Mouse (Mus musculus) c-Kit-positive CD71-positive TER-119-positive erythroid progenitor cells, embryonic 14.5 days (primary cell): ENCODE measurements around the gene Prpf6.

Experiments
- DNase-seq: peaks from one replicate; pipeline ENCODE4 v3.0.0-alpha.2; 2013; ENCODE audit warnings: low spot score

Prpf6 gene

DNA sequence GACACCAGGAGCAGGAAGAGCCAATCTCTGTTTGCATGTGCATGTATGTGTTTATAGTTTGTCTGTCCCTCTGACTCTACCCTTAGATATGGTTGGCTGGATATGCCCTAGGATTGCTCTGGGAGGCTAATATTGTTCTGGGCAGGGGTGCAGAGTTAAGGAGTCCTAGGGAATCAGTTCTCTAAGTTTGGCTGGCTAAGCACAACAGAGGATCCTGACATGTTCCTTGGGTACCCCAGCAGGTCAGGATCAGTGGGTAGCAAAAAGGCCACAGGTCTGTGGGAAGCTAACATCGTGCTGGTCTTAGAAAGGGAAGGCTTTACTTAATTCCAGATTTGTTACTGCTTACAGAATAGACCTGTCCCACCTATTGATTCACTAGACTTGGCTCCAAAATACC is 12.0 kb upstream of the Prpf6 start:
- no peak for DNase-seq

DNA sequence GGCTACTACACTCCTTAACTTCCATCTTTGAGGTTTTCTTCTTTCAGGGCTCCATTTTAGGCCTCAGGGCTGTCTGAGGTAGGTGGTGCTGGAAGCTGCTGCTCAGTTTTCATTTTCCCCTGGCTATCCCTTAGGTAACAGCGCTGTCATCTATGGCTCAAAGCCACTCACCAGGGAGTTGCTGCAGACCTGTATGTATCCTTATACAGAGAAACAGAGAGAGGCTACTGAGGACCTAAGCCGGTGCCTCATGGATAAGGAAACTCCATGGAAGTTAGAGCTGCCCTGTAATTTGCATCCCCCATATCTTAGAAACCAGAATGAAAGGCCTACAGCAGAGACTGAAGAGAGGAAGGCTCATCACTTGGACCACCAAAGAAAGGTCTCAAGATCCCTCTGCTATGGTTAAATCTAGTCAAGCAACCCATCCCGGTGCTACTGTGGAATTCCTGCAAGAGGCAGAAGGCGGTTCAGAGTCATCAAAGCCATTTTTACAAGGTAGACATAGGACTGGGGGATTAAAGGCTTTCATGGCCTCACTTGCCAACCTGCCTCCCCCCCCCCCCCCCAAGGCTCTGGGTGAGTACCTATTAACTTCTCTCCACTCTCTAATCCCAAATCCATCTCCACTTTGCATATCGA is 11.4 kb upstream of the Prpf6 start:
- DNase-seq: no peak

DNA sequence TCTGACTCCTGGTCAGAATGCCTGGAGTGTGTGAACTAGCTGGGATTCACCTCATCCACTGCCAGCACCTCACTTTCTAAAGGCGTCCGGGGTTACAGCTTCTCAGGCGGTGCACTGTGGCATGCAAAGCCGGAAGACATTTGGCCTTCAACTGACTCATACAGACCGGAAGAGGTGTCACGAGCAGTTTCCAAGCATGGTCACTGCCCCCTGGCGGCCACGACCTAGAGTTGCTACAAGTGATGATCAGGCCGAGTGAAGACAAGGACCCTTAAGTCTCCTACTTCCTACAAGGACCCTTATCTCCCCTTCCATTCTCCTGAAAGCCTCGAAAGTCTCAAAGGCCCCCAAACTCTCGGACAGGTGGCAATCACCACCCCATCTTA is 10.7 kb upstream of the Prpf6 start:
- DNase-seq: peak; percentile 89

DNA sequence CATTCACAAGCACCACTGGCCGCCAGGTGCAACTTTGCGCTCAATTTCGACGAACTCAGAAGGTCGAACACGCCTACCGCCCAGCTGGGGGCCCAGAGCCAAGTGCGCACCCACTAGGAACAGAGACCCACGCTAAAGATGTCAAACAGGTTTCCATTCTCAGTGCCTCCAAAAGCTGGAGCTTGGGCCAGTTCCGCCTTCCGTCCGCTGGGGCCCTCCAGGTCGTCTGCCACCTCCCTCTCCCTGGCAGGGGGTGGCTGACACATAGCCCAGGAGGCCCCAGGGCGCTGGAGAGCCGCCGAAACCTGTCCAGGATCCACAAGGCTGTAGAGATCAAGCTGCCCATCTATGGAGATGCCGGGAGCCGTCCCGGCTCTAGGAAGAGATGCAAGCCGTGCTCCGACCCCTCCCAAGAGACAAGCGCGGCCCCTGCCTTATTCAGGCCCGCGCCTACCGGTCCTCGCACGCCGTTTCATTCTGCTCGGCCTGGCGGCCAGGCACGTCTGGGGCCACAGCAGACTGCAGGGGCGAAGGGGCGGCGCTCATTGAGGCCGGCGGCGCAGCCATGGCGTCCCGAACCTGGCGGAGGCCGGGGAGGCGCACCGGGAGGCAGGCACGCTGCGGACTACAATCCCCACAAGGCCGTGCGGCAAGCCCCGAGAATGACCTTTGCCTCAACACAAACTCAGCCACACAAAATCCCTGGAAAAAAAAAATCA is 10.1 kb upstream of the Prpf6 start:
- peak; percentile 77 for DNase-seq

DNA sequence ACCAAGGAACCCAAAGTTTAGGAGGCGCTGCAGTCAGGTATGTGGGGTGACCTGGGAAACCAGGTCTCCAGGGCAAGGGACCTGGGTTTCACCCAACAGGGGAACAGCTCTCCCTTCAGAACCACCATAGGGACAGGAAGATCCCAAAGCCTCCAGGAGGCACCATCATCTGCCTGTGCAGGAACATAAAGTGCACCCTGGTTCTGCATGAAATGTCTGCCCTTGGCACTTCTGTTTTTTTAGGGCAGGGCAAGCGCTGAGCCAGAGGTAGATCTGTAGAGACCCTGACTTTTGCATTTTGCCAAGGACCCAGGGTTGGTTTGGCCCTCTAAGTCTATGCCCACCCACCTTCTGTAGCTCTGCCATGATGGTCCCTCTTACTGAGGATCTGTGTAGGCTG is 9.3 kb upstream of the Prpf6 start:
- DNase-seq: no peak

DNA sequence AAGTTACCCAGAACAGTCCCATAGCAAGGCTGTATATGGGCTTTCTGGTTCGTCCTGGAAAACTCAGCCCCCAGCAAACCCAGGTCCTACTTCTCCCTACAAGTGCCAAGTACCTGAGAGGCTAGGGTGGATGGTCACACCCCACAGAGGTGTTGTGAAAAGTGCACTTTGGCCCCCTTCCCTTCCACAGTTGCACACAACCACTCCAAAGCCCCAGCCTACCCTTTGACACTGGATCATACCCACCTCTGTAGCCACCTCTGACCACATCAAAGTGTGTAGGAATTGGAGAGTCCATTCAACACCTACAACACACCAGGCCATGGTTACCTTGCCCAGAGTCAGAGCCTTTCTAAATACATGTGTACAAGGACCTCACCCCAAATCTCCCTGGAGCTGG is 8.7 kb upstream of the Prpf6 start:
- DNase-seq: no peak

DNA sequence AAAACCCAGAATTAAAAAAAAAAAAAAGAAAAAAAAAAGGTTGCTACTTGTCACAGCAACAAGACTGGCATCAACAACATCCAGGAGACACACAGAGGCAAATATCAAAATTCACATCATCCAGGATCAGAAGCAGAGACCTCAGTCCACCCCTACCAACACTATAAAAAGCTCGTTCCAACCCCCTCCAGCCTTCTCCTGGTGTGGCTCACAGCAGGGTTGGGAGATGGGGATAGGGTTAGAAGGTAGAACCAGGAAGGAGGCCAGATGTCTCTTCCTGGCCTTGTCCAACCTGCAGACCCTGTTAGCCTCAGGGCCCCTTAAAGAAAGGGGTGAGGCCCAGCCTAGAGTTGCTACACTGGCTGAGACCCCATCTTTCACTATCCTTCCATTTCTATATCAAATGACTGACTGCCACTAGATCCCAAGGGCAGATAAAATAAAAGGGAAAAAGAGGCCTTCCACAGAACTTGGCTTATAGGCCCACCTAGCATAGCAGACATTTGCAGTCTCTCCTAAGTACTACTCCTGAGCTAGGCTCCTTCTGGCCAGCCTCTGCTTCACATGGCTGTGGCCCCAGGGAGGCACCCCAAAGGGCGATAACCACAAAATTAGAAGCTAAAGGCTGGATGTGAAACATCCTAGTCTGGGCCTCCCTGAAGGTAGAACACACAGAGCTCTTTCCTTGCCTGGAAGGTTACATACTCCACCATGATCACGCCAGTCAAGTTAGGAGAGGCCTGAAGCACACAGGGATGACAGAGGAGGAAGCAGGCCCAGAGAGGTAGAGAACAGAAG is 8.0 kb upstream of the Prpf6 start:
- no peak for DNase-seq

DNA sequence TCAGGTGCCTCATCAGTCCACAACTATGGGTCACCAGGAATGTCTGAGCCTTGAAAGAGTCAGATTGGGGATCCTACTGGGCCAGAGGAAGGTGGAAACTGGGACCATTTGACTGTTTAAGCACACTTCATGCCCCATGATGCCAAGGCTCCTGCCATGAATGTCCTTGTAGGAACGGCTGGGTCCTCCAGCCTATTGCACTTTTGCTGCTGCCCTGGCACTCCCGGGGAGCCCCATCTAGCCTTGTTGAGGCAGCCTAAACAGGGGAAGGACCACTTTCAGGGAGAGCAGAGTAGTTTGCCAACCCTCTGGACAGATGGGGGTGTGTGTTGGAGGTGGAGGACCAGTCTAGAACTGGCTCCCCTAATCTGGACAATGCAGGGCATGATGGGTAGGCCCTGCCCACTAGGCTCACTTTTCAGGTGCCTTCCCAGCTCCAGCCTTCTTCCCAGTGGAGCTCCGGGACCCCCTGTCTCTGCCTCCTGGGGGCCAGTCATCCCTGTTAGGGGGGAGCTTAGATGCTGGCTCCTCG is 7.2 kb upstream of the Prpf6 start, which contains the start of gene Uckl1:
Gene Uckl1, minus strand, starts transcription at position 482 of the 532 bp plus-strand sequence.
- DNase-seq: no peak

DNA sequence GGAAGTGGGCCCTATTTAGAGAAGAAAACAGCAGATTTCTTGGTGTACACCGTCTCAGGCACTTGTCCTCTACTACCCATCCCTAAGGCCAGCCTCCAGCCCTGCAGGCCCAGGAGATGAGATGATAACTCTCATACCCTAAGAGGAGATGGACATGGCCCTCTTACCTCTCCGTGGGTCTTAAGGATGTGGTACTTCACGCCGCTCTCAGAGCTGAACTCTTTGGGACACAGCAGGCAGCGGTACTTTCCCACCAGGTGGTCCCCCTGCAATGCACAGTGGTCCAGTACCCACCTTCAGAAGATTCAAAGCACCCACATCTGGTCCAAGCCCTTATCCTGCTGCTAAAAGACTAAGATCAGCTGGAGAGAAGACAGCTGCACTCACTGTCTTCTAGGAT is 6.2 kb upstream of the Prpf6 start:
- DNase-seq: no peak

DNA sequence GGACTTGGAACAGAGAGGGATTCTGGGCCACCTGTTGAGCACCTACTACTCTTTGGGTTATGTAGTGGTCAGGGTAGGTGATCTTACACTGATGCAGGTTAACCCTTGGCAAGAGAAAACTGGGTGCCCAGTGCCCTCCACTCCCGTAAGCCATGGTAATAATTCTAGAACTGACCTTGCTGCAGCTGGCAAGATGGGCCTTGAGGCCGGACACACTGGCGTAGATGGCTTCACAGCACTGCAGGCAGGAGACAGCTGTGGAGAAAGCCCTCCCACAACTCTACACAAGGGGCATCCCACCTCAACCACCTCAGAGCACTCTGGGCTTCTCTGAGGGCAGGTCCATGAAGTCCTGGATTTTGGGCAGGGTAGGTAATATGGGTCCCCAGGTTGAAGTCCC is 5.5 kb upstream of the Prpf6 start:
- DNase-seq: no peak

DNA sequence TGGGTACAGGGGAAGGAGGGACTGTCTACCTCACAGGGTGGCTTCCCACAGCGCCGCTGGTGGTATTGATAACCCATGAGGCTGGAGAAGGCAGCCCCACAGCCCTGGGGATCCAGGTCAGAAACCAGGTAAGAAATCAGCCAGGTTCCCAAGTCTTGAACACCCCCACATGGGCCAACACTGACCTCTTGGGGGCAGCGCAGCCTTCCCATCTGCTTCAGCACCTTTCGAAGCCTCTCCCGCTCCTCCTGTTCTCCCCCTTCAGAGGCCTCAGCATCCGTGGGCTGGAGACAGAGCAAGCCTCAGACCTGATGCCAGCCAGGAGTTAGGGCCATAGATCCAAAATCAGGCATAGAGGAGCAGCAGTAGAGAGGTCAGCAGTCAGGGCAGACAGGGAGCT is 3.9 kb upstream of the Prpf6 start:
- no peak for DNase-seq

DNA sequence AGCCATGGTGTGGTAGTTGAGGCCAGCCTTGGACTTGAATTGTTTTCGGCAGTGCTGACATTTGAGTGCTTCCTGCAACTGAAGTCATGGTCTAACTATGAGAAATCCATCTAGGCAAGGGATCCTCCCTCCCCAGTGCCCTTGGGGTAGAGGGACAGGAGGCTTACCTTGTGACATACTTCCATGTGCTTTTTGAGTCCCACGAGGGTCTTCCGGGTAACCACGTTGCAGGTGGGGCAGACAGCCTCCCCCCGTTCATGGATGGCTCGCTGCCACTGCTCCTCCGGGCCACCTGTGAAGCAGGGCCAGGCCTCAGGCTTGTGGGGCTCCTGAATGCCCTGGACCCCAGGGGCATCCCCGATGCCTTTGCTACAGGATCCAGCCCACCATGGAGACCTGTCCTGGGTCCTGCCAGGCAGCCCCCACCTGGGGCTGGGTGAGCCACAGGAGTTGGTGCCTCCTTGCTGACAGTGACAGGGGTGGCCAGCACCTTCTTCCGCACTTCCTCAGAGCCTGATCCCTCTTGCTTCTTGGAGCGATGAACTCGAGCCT is 3.4 kb upstream of the Prpf6 start:
- DNase-seq: no peak

DNA sequence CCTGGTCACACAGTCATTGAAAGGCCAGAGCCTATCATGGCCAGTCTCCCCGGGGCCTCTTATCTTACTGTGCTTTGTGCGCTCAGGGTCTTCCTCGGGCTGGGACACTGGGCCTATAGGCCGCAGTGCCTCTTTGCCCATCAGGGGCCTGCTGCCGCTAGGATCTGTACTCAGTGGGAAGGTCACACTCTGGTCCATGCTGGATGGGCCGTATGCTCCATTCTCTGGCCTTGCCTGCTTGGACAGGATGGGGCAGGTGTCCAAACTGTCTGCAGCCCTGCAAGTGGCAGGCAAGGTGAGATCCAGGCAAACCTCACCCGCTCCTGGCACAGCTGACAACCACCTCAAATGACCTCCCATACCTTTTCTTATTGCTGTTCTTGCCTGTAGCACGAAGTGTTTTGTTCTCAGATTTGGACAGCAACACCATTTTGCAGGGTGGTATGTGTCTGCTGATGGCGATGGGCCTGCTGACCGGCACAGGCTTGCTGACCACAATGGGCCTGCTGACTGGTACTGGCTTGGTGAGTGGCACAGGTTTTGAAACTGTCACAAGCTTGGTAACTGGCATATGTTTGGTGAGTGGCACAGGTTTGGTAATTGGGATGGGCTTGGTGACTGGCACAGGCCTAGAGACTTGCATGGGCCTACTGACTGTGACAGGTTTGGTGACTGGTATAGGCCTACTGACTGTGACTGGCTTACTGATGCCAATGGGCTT is 2.5 kb upstream of the Prpf6 start:
- no peak for DNase-seq

DNA sequence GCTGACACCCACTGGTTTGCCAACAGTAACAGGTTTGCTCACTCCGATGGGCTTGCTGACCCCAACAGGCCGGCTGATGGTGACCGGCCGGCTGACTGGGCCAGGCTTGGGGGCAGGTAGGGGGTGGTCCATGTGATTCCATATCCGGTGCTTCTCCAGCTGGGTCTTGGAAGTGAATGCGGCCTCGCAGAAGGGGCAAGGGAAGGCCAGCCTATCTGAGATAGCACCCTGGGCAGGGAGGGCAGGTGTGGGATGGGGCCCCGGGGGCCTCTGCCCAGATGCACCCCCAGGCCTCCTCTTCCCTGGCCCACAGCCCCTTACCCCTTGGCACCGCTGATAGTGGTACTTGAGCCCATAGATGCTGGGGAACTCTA is 1.9 kb upstream of the Prpf6 start:
- DNase-seq: no peak

DNA sequence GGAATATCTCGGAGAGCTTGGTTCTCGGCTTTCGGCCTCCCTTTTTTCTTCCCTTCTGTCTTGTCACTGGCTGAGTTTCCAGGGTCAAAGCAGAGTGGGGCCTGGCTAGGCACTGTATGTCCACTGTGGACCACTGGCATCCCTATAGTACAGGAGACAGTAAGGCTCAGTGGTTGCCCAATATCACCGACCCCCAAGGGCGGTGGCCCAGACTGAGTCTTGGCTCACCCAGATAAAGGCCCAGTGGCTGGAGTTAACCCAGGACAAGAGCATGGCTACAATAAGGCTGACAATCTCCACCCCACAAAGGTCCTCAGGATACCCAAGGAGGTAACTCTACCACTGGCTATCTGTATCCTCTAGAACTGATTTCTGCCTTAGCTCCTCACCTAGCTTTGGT is 1.2 kb upstream of the Prpf6 start:
- no peak for DNase-seq

DNA sequence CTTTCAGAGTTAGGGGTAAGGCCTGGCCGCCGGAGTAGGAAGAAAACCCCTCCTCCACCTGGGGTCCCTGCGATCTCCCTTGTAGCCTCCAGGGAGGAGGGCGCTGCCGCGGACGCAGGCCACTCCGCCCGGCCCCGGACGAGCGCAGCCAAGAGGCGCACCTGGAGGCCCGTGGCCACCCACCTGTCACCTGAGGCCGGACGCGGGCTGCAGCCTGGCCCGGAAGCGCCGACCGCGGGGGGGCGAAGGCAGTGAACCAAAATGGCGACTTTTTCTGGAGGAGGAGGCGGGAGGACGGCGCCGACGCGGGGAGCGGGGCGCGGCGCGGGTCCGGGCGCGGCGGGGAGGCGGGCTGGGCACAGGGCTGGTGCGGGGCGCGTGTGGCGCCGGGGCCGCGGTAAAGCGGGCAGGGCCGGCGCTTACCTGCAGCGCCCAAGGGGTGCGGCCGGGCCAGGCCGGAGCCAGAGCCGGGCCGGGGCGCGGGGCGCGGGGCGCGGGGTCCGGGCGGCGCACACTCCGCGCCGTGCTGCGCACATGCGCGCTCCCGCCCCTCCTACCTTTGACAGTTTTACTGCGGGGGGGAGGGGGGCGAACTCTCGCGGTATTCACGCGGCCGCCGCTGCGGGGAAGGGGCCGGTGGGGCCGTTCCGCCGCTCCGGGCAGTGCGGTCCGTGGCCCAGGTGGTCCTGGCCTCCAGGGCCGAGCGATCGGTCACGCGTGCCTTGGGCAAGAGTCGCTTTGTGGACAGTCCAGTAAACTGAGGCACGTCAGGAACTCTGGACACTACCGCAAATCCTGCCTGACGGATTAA is 768 bp downstream of the Prpf6 start, which contains the start of gene Zfp512b:
Gene Zfp512b, minus strand, starts transcription at position 573 of the 811 bp plus-strand sequence.
- DNase-seq: no peak

DNA sequence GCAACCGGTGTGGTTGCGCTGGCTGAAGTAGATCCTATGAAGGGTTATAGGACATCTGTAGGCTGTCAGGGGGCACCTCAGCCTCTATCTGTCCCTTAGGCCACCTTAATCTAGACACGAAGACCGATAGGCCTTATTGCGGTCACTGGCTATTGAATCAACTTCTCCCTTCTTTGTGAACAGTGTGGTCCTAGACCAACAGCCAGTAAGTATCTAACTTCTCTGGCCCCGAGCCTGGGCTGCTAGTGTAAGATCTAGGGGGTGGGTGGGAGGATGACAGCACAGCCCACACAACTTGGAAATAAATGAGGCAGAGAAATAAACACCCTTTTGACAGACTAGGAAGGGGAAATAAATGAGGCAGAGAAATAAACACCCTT is 1.4 kb downstream of the Prpf6 start:
- DNase-seq: no peak

DNA sequence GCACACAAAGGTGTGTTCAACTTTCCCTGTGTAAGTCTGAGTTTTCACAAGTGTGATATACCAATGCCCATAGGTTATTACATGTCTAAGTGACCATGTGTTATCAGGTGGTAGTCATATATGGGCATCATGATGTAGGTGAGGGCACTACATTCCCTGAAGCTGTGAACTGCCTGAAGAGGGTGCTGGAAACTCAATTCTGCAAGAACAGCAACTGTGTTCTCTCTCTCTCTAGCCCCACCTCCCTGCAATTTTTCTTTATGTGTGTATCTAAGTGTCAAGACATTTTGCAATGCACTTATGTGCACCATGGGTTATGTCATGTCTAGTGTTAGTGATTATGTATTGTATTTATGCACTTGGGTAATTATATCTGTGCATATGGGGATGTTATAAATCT is 2.3 kb downstream of the Prpf6 start:
- no peak for DNase-seq

DNA sequence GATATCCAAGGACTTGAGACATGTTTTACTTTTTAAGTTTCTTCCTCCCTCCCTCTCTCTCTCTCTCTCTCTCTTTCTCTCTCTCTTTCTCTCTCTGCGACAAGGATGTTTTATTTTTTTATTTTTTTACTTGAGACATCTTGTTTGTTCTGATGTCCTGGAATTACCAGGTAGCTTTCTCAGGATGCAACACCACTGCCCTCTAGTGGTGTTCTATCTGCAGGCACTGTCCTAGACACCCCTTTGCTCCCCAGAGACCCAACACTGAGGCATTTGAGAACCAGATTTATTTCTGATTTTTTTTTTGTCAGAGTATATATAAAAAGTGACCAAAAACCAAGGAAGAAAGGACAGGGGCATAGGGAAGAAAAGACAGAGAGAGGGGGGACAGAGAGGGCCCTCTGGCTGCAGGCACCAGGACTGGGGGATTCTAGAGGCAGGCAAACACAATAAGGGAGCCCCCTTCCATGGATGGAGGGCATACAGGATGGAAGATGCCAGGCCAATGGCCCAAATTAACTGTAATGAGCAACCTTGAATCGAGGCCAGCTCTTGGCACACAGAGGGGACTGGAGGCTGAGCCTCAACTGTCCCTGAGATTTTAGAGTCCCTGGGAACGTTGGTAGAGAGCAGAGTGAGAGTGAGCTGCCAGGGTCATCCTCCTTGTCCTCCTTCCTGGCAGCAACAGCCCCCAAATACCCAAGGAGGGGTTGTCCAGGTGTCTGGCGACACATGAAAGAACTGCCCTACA is 3.5 kb downstream of the Prpf6 start:
- no peak for DNase-seq

DNA sequence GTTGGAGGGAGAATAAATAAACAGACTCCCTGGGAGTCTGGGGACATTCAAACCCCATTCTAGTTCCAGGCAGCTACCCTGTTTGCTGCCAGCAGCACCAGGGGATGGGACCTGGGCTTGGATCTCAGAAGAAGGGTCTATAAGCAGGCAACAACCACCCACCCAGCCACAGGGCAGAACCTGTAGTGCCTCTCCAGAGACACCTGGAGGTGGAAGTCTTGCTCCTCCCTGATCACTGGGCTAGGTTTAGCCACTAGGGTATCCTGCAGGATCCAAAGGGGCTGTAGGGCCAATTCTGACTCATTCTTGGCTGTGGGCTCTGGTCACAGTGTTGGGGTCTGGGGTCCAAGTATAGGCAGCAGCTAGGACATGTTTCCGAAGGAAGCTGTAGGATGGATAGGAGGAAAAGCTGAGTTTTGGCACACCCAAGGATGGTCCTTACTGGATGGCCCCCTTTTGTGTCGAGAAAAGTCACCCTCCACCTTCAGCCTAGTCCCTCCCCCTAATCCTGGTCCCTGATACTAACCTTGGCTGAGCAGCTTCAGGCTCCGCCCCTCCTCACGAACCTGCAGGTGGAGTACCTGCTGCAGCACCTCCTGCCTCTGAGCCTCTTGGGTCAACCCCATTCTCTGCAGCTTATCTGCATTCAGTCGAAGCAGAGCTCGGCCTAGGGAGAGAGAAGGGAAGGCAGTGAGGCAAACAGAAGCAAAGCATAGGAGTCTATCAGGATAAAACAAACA is 4.7 kb downstream of the Prpf6 start:
- DNase-seq: no peak
